Mouse (Mus musculus) midbrain, embryonic 14.5 days (tissue): ENCODE measurements around the gene Fhl3. TPM values are rescaled to one million over a fixed set of nuclear protein-coding genes. Genes with fewer than 3 reads are reported as not detected.

ENCODE experiments used
- ATAC-seq: fragments of 200-750 bp; cut with Nextera tagmentation; 2 replicates; pipeline ENCODE4 v1.8.0; 2017; ENCODE audit warnings: moderate number of reproducible peaks, moderate library complexity; ENCODE audit not compliant: low FRiP score, low TSS enrichment
- DNase-seq: peaks from one replicate; pipeline ENCODE4 v3.0.0-alpha.2; 2015
- H3K27ac ChIP-seq: fragments of 300-500 bp; sonication (generic); replicated peaks from 2 replicates; pipeline ENCODE4 v1.5.1; 2014; ENCODE audit warnings: mild to moderate bottlenecking, low read depth, low read length, moderate library complexity
- H3K27me3 ChIP-seq: fragments of 300-500 bp; sonication (generic); 2 replicates; pipeline ENCODE4 v1.6.1; 2014; ENCODE audit warnings: low read length, control low read depth, mixed read lengths; ENCODE audit not compliant: control insufficient read depth, insufficient read depth
- H3K36me3 ChIP-seq: fragments of 300-500 bp; sonication (generic); 2 replicates; pipeline ENCODE4 v1.6.1; 2014; ENCODE audit warnings: low read length, control low read depth; ENCODE audit not compliant: control insufficient read depth, insufficient read depth
- H3K4me1 ChIP-seq: fragments of 300-500 bp; sonication (generic); 2 replicates; pipeline ENCODE4 v1.6.1; 2014; ENCODE audit warnings: mild to moderate bottlenecking, antibody characterized with exemption, low read length, control low read depth; ENCODE audit not compliant: control insufficient read depth, insufficient read depth
- H3K4me2 ChIP-seq: fragments of 300-500 bp; sonication (generic); 2 replicates; pipeline ENCODE4 v1.6.1; 2014; ENCODE audit warnings: mild to moderate bottlenecking, low read length, moderate library complexity
- H3K4me3 ChIP-seq: fragments of 300-500 bp; sonication (generic); replicated peaks from 2 replicates; pipeline ENCODE4 v1.5.1; 2014; ENCODE audit warnings: low read depth, low read length
- H3K9ac ChIP-seq: fragments of 300-500 bp; sonication (generic); replicated peaks from 2 replicates; pipeline ENCODE4 v1.6.1; 2014; ENCODE audit warnings: mild to moderate bottlenecking, low read length, moderate library complexity
- H3K9me3 ChIP-seq: fragments of 300-500 bp; sonication (generic); 2 replicates; pipeline ENCODE4 v1.6.1; 2016; ENCODE audit warnings: low read length, control low read depth, mixed read lengths; ENCODE audit not compliant: control insufficient read depth
- WGBS: fragments of 180-500 bp; shearing (Covaris S2); extraction: QIAGEN DNeasy Blood & Tissue Kit; methylation state at CpG from one replicate; pipeline ENCODE4 v1.1.7; 2014; 5-methylcytosine and 5-hydroxymethylcytosine counted together
- polyA plus RNA-seq: library from polyadenylated mRNA; unstranded; fragments of >200 nt; fragmentation: Nextera tagmentation; extraction: Ambion mirVana; gene quantifications from 2 replicates; pipeline ENCODE4 v1.2.1, GENCODE M21; 2014

Gene Fhl3
- 0.73 and 1.8 TPM in 2 replicates for polyA plus RNA-seq

DNA sequence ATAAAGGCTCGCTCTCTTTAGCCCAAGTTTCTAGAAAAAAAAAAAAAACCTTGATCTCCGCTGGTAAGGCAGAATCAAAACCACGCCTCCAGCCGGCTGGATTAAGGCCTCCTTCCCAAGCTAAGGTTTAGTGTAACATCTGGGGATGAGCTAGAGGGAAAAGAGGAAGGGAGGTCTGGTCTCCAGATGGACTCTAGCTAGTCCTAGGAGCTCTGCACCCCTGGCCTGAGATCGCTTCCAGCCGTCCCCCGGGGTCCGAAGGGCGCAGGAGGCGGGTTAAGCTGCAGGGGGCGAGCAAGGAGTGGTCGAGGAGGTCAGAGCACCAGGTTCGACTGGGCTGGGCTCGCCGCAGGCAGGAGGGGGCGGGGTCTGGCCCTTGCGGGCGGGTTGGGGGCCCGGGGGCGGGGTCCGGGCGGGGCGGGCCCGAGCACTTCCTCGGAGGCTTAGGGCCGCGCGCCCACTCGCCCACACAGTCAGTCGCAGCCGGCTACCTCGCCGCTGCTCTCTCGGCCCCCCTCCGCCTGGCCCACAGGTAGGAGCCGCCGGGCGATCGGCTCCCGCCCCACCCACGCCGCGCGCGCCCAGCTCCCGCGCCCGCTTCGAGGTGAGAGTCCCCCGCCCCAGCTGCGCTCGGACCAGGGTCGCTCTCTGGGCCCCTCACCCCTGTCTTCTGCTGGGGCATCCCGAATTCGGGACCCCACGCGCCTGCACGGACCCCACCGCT is at the start of gene Fhl3:
Fhl3 (plus strand) TSS at position 454 of the 724 bp plus-strand sequence.
- H3K9ac ChIP-seq: peak within 1 kb of the TSS; percentile 60
- peak within 1 kb of the TSS; percentile 59 for H3K4me3 ChIP-seq
- H3K36me3 ChIP-seq: no peaks in the 10 kb centered on the region
- DNase-seq (peak; percentile 60), ATAC-seq (peak; percentile 27; the same call in 1 of the 2 replicates)
- H3K4me1 ChIP-seq: peaks cover 19% of the 10 kb centered on the region
- under 1% methylated on average over 50 of the region's 59 CpGs for WGBS
- H3K4me2 ChIP-seq: peak within 1 kb of the TSS; percentile 99
- peaks cover 9% of the 10 kb centered on the region; the same call in 1 of the 2 replicates for H3K27me3 ChIP-seq
- H3K9me3 ChIP-seq: no peaks in the 10 kb centered on the region
- no peak within 1 kb of the TSS for H3K27ac ChIP-seq

DNA sequence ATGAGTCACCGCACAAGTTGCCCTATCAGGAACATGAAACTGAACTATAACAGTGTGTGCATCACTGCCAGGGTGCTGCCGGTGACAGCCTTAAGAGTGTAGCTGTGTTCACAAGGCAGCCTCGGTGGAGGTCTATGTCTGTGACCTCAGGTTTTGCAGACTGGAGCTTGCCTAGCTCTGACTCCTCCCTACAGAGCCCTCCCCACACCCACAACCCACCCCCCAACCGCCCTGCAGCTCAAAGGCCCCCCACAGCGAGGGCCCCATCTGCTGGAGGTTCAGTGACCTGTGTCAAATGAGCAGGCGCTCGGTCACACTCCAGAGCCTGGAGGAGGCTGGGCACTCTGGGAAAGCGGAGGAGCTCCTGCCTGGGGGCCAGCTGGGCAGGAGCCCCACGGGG is 47.6 kb upstream of the Fhl3 start:
- no peak for ATAC-seq
- Histone ChIP-seq H3K4me3 (no peak overlapping the region), H3K4me2 (peak overlapping the region; percentile 21), H3K27ac (no peak overlapping the region), H3K4me1 (peaks cover 21% of the 10 kb centered on the region), H3K9me3 (no peaks in the 10 kb centered on the region), H3K27me3 (peaks cover 16% of the 10 kb centered on the region), H3K9ac (no peak overlapping the region), H3K36me3 (no peaks in the 10 kb centered on the region)
- peak; percentile 50 for DNase-seq
- 5% methylated on average over 9 of the region's 9 CpGs for WGBS

GRCm38 (mm10) chr4:124656518-124656853 is 44.0 kb upstream of the Fhl3 start, which contains the start of gene Pou3f1:
TSS of gene Pou3f1 (plus strand) at chr4:124656807.
- peak; percentile 1; the same call in 1 of the 2 replicates for ATAC-seq
- Histone ChIP-seq H3K9me3 (no peaks in the 10 kb centered on the region), H3K4me2 (peak within 1 kb of the TSS; percentile 88), H3K36me3 (no peaks in the 10 kb centered on the region), H3K9ac (peak within 1 kb of the TSS; percentile 58), H3K4me3 (peak within 1 kb of the TSS; percentile 63), H3K27me3 (peaks cover 34% of the 10 kb centered on the region), H3K27ac (peak within 1 kb of the TSS; percentile 70), H3K4me1 (peaks cover 34% of the 10 kb centered on the region)
- no peak for DNase-seq
- WGBS: under 1% methylated on average over 15 of the region's 15 CpGs

GRCm38 (mm10) chr4:124656854-124657650 is 43.4 kb upstream of the Fhl3 start:
- Histone ChIP-seq H3K9ac (peak overlapping the region; percentile 58), H3K27me3 (peaks cover 39% of the 10 kb centered on the region), H3K4me2 (peak overlapping the region; percentile 88), H3K9me3 (no peaks in the 10 kb centered on the region), H3K36me3 (no peaks in the 10 kb centered on the region), H3K4me1 (peaks cover 34% of the 10 kb centered on the region), H3K27ac (peak overlapping the region; percentile 70), H3K4me3 (peak overlapping the region; percentile 63)
- ATAC-seq (peak; percentile 91), DNase-seq (peak; percentile 95)
- WGBS: under 1% methylated on average over 90 of the region's 92 CpGs

- no peaks in the 10 kb centered on the region for H3K36me3 ChIP-seq
- no peaks in the 10 kb centered on the region for H3K9me3 ChIP-seq
- peaks cover 28% of the 10 kb centered on the region for H3K4me1 ChIP-seq
- peak overlapping the region; percentile 58 for H3K9ac ChIP-seq
- H3K4me3 ChIP-seq: peak overlapping the region; percentile 63
- DNase-seq (no peak), ATAC-seq (no peak)
- H3K4me2 ChIP-seq: peak overlapping the region; percentile 88
- H3K27me3 ChIP-seq: peaks cover 40% of the 10 kb centered on the region
- H3K27ac ChIP-seq: peak overlapping the region; percentile 52
- under 1% methylated on average over 56 of the region's 61 CpGs for WGBS
These were observed 42.7 kb upstream of the Fhl3 start for GRCm38 (mm10) chr4:124657781-124658180.

- Histone ChIP-seq H3K27ac (peak overlapping the region; percentile 52; the same call in 1 of the 2 replicates), H3K4me1 (peaks cover 23% of the 10 kb centered on the region)
These were observed 42.1 kb upstream of the Fhl3 start for GRCm38 (mm10) chr4:124658412-124658851.

GRCm38 (mm10) chr4:124659251-124660217 is 41.0 kb upstream of the Fhl3 start:
- H3K27ac ChIP-seq: peak overlapping the region; percentile 49

More at GRCm38 (mm10) chr4:124658412-124658851, 42.1 kb upstream of the Fhl3 start:
- DNase-seq (peak; percentile 69), ATAC-seq (no peak)
- WGBS: under 1% methylated on average over 39 of the region's 39 CpGs
- Histone ChIP-seq H3K36me3 (no peaks in the 10 kb centered on the region), H3K4me3 (peak overlapping the region; percentile 63), H3K27me3 (peaks cover 40% of the 10 kb centered on the region), H3K4me2 (peak overlapping the region; percentile 88), H3K9me3 (no peaks in the 10 kb centered on the region), H3K9ac (peak overlapping the region; percentile 58)

DNA sequence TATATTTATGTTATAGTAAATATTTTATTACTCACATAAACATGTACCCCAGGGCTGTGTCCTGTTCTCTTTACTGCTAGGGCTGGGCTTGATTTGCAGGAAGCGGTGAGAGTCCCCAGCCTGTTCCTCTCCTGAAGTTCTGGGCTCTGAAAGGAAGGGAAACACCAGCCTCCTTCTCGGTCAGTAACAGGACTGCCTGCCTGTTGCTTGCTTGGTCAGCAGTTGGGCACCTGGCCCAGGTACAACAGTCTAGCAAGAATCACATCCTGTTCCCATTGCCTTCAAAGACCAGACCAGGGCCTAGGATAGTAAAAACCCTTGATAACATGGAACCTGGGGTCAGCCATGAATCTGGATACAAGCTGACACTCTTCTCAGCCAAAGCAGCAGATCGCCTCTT is 39.9 kb upstream of the Fhl3 start:
- ATAC-seq (no peak), DNase-seq (no peak)
- Histone ChIP-seq H3K27ac (no peak overlapping the region), H3K36me3 (no peaks in the 10 kb centered on the region), H3K4me2 (peak overlapping the region; percentile 88), H3K27me3 (peaks cover 30% of the 10 kb centered on the region), H3K9ac (no peak overlapping the region), H3K4me3 (peak overlapping the region; percentile 63), H3K9me3 (no peaks in the 10 kb centered on the region), H3K4me1 (peaks cover 26% of the 10 kb centered on the region)
- 40% methylated on average over 3 of the region's 3 CpGs for WGBS

More at GRCm38 (mm10) chr4:124659251-124660217, 41.0 kb upstream of the Fhl3 start:
- Histone ChIP-seq H3K27me3 (peaks cover 40% of the 10 kb centered on the region), H3K36me3 (no peaks in the 10 kb centered on the region), H3K9ac (peak overlapping the region; percentile 58), H3K4me3 (peak overlapping the region; percentile 63), H3K4me1 (peaks cover 28% of the 10 kb centered on the region), H3K9me3 (no peaks in the 10 kb centered on the region), H3K4me2 (peak overlapping the region; percentile 88)
- WGBS: under 1% methylated on average over 68 of the region's 68 CpGs
- ATAC-seq: no peak
- DNase-seq: peak; percentile 60
